Mouse (Mus musculus): ENCODE measurements around the gene Adprm.
A peak's percentile ranks its signal among the peaks of the same experiment; 100 is the strongest.
"Not testable (repeated sequence)": the region's sequence is repeated elsewhere in the genome, so short reads cannot be mapped to it uniquely, and the experiment has no call there.

The Adprm gene

DNA sequence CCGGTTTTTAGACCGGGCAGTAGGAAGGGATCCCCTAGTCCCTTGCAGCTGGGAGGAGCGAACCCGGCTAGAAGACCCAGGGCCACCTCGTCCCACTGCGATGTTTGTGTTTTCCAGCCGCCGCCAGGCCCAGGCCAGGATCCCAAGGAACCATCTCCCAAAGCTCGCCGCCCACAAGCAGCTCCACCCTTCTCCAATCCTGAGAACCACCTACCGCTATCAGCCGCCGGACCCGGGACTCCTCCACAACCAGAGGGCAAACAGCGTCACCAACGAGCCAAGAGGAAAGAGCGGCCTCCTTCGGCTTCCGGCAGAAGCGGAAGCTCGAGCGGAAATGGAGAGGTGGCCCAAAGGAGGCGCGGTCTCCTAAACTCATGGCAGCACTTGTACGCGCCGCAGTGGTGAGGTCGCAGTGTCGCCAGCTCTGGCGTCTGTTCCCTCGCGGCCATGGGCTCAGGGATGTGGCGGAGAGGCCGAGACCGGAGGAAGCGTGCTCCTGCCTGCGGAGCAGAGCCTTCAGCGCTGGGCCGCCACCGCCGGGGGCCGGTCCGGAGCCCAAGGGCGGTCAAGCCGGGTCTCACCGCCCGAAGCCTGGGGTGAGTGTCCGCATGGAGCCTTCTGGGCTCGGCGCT is at the start of gene Adprm, which contains the start of gene Sco1:
TSS of gene Adprm (minus strand) at position 274 of the 632 bp plus-strand sequence.
TSS of gene Sco1 (plus strand) at position 350 of the 632 bp plus-strand sequence.
- DNase-seq: peak; percentile 92

GRCm38 (mm10) chr11:67101713-67102112 is 49.3 kb upstream of the Adprm start:
- DNase-seq: peak; percentile 69

GRCm38 (mm10) chr11:67100169-67100568 is 47.8 kb upstream of the Adprm start:
- peak; percentile 51 for DNase-seq

DNA sequence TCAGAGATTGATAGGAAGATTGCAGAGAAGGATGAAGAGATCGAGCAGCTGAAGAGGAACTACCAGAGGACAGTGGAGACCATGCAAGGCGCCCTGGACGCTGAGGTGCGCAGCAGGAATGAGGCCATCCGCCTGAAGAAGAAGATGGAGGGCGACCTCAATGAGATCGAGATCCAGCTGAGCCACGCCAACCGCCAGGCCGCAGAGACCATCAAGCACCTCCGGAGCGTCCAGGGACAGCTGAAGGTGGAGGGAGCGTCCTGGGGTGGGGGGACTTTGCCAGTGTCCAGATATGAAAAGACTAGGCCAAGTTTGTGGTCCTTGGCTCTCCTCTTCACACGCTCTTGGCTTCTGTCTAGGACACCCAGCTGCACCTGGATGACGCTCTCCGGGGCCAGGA is 46.8 kb upstream of the Adprm start:
- DNase-seq: no peak

- no peak for DNase-seq
Measured at GRCm38 (mm10) chr11:67098427-67098826, 46.0 kb upstream of the Adprm start.

DNA sequence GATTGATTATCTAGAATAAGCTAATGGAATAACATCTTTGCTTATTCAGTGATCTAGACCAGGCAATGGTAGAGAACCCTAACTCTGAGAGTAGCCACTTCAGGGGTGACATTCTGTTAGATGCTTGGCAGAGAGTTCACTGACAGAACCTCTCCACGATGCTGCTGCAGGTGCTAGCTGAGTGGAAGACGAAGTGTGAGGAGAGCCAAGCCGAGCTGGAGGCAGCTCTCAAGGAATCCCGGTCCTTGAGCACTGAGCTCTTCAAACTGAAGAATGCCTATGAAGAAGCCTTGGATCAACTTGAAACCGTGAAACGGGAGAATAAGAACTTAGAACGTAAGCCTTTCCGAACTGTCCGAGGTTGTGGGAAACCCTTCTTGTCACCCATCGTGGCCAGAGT is 45.3 kb upstream of the Adprm start:
- DNase-seq: no peak

DNA sequence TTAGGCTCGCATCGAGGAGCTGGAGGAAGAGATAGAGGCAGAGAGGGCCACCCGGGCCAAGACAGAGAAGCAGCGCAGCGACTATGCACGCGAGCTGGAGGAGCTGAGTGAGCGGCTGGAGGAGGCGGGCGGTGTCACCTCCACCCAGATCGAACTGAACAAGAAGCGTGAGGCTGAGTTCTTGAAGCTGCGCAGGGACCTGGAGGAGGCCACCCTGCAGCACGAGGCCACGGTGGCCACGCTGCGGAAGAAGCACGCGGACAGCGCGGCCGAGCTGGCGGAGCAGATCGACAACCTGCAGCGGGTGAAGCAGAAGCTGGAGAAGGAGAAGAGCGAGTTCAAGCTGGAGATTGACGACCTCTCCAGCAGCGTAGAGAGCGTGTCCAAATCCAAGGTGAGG is 42.1 kb upstream of the Adprm start:
- no peak for DNase-seq

DNA sequence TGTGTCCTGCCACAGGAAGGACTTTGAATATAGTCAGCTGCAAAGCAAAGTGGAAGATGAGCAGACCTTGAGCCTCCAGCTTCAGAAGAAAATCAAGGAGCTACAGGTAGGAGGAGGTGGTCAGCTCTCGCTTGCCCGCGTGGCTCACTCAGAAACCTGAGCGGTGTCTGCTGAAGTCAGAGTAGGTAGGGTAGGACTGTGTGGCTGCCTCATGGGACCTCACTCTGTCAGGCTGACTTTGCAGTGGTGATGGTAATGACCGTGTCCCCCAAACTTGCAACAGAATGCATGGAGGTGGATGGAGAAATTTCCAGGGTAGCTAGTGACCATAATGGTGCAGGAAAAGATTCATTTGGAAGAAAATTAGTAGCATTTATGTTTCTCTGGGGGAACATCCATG is 41.3 kb upstream of the Adprm start:
- no peak for DNase-seq

DNA sequence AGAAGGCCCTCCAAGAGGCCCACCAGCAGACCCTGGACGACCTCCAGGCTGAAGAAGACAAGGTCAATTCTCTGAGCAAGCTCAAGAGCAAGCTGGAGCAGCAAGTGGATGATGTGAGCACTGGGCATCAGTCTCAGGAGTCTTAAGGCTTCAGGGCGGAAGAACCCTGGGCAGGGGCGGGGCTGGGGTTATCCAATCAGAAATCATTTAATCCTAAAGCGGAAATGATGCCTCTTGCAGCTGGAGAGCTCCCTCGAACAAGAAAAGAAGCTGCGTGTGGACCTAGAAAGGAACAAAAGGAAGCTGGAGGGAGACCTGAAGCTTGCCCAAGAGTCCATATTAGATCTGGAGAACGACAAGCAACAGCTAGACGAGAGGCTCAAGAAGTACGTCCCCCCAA is 40.8 kb upstream of the Adprm start:
- DNase-seq: no peak

DNA sequence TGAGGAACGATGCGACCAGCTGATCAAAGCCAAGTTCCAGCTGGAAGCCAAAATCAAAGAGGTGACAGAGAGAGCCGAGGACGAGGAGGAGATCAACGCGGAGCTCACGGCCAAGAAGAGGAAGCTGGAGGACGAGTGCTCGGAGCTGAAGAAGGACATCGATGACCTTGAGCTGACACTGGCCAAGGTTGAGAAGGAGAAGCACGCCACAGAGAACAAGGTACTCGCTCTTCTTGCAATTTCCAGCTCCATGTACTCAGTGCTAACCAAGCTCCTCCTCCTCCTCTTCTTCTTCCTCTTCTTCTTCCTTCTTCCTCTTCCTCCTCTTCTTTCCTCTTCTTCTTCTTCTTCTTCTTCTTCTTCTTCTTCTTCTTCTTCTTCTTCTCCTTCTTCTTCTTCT is 40.0 kb upstream of the Adprm start:
- DNase-seq: not testable (repeated sequence)

GRCm38 (mm10) chr11:67087225-67087624 is 34.8 kb upstream of the Adprm start:
- DNase-seq: no peak

- DNase-seq: no peak
Measured at GRCm38 (mm10) chr11:67086467-67087164, 34.2 kb upstream of the Adprm start.

GRCm38 (mm10) chr11:67085489-67085888 is 33.1 kb upstream of the Adprm start:
- DNase-seq: peak; percentile 81

GRCm38 (mm10) chr11:67083712-67084340 is 31.4 kb upstream of the Adprm start:
- no peak for DNase-seq

DNA sequence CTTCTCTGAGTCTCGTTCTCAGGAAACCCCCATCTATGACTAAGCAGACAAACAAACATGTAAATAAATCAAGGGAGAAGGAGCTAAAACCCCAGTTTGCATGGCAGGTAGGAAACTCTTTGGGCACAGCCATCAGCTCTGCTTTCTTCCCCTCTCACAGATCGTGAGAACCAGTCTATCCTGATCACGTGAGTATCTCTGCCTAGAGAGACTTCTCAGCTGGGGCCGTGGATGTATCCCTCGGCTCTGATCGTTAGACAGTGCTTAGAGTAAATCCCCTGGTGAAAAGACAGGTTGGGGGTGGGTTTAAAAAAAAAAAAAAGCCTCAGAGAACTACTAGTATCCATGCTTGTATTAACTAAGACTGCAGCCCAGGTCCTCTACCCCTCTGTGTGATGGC is 30.8 kb upstream of the Adprm start:
- no peak for DNase-seq

DNA sequence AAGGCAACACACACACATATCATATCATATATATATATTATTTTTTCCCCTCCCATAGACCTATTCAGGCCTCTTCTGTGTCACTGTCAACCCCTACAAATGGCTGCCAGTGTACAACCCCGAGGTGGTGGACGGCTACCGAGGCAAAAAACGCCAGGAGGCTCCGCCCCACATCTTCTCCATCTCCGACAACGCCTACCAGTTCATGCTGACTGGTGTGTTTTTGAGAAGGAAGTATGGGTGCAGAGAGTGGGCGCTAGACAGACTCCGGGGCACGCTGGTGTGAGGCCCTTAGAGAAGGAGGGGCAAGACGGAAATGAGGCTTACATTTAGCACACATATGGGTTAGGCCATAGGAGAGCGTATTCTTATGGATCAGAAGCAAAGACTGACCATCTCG is 30.4 kb upstream of the Adprm start:
- no peak for DNase-seq

- DNase-seq: no peak
Measured at GRCm38 (mm10) chr11:67082188-67082587, 29.8 kb upstream of the Adprm start.

DNA sequence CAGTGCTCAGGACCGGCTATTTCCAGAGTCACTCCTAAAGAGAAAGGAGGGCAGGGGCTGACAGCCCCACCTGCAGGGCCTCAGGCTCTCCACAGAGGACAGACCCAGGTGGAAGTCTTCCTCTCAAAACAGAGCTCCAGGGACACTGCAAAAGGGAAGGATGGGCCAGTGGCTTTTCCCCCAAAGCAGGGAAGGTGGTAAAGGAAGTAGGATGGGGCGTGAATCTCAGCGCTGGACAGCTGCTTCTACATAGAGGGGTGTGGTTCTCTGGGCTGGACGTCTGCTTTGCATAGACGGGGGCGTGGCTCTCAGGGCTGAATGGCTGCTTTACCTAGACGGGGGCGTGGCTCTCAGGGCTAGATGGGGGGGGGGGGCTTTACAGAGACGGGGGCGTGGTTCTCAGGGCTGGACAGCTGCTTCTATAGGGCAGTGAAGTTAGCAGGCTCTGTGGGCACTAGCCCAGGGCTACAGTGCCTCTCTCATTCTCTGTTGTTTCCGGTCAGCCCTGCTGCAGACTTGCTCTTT is 28.8 kb upstream of the Adprm start:
- DNase-seq: peak; percentile 76

DNA sequence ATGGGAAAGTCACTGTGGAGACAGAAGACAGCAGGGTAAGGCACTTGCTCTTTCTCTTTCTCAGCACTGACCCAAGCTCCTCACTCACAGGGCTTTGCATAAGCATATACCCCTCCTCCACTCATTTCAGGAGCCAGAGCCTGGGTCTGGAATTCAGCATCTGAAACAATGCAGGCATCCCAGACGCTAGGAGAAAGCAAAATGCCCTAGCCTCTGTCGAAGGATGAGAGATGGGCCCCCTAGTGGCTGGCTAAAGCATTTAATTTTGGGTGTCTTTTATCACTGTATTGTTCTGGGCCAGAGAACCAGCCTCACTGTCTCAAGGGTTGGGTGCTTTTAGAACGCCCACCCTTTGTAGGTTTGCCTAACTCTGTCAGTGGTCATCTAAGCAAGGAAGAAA is 27.8 kb upstream of the Adprm start:
- peak; percentile 72 for DNase-seq

DNA sequence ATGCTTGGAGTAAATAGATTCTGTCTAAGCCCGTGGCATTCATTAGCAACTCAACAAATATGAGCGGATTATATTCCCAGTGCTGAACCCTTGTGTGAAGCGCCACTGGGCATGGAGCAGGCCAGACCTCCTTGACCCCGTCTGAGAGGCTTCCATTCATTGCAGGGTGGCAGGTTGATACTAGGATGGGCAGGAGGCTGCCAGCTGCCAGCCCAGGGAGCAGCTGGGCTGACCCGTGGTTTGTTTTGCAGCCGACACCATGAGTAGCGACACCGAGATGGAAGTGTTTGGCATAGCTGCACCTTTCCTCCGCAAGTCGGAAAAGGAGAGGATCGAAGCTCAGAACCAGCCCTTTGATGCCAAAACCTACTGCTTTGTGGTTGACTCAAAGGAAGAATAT is 27.3 kb upstream of the Adprm start:
- DNase-seq: no peak

DNA sequence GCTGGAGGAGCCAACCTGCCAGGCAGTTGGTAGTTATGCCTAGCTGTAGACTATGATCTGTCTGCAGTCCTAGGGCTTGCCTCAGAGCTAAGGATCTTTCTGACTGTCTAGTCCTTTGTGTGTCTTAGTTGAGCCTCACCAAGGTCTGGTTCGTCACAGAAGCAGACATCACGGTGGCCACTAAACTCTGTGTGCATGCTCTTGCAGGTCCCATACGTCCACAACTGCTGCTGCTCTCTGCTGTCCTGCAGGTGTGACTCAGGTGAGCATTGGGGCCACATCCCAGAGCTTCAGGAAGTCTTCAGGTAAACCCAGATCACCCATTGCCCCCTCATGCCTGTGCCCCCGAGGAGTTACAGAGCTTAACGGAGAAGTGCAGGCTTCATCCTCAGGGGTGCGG is 26.5 kb upstream of the Adprm start:
- DNase-seq: no peak

GRCm38 (mm10) chr11:67078000-67078399 is 25.6 kb upstream of the Adprm start, which contains the start of gene Myh3:
Myh3 (plus strand) TSS chr11:67078300.
- no peak for DNase-seq

GRCm38 (mm10) chr11:67077435-67077834 is 25.0 kb upstream of the Adprm start:
- no peak for DNase-seq

DNA sequence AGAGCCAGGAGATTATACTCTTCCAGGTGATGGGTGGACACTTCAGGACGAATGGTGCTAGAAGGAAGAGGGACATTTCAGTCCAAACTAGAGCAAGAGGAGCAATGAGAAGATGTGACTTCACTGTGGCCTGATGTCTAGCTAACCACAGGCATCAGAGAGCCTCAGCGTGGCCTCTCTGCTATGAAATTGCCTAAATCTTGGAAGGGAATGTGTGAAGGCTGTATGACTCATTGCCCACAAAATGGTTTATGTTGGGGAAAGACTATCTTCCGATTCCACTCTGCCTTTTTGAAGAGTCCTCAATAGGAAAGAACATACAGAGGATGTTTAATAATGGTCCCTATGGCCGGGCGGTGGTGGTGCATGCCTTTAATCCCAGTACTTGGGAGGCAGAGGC is 24.4 kb upstream of the Adprm start:
- DNase-seq: no peak
